ENCODE assay signal across 15 mouse cellular contexts in genomic region chr7:141195754-141196153, GRCm38 (mm10). TPM values are rescaled to one million over a fixed set of nuclear protein-coding genes. Genes with fewer than 3 reads are reported as not detected.
DNase-seq lines count a peak whose midpoint lies in the region; ATAC-seq lines count a peak whose summit lies in the region.
"Had no signal": no experiment of that assay in that cellular context is flagged by ENCODE, and none has a peak within 500 bp of the region (broad histone marks: within the 10 kb centered on the region; RNA-seq: fewer than 3 reads in every experiment).

No protein-coding gene starts in this region.

- peaks cover 51% of the 10 kb centered on the region for H3K4me1 ChIP-seq in forebrain, embryonic 10.5 days
- H3K4me1 ChIP-seq in forebrain, embryonic 14.5 days (ENCODE audit: control insufficient read depth, insufficient read depth, low read length): peaks cover 5% of the 10 kb centered on the region
- peaks cover 25% of the 10 kb centered on the region for H3K4me1 ChIP-seq in kidney, embryonic 16.5 days (ENCODE audit: insufficient read depth, low read length)
- peaks cover 32% of the 10 kb centered on the region for H3K4me1 ChIP-seq in limb, embryonic 10.5 days
- H3K4me1 ChIP-seq in midbrain, embryonic 16.5 days (ENCODE audit: control insufficient read depth, insufficient read depth, low read length): peaks cover 30% of the 10 kb centered on the region

- 98% methylated on average over 2 of the region's 2 CpGs for WGBS in forebrain, embryonic 10.5 days
- 92% methylated on average over 2 of the region's 2 CpGs for WGBS in forebrain, embryonic 14.5 days
- WGBS in kidney, embryonic 16.5 days: 89% methylated on average over 2 of the region's 2 CpGs
- 93% methylated on average over 2 of the region's 2 CpGs for WGBS in limb, embryonic 10.5 days
- WGBS in midbrain, embryonic 16.5 days: 100% methylated on average over 2 of the region's 2 CpGs

- H3K9me3 ChIP-seq in forebrain, embryonic 10.5 days: no peaks in the 10 kb centered on the region
- no peaks in the 10 kb centered on the region for H3K9me3 ChIP-seq in forebrain, embryonic 14.5 days (replicated peaks; ENCODE audit: control insufficient read depth, low read length)
- H3K9me3 ChIP-seq in kidney, embryonic 16.5 days (ENCODE audit: low read length): no peaks in the 10 kb centered on the region
- H3K9me3 ChIP-seq in limb, embryonic 10.5 days (replicated peaks): no peaks in the 10 kb centered on the region
- no peaks in the 10 kb centered on the region for H3K9me3 ChIP-seq in midbrain, embryonic 16.5 days (replicated peaks; ENCODE audit: control insufficient read depth, low read length, poor library complexity, severe bottlenecking)

- no peaks in the 10 kb centered on the region for H3K27me3 ChIP-seq in forebrain, embryonic 10.5 days (ENCODE audit: poor library complexity, severe bottlenecking)
- no peaks in the 10 kb centered on the region for H3K27me3 ChIP-seq in forebrain, embryonic 14.5 days (replicated peaks; ENCODE audit: control insufficient read depth, insufficient read depth, low read length)
- no peaks in the 10 kb centered on the region for H3K27me3 ChIP-seq in kidney, embryonic 16.5 days (ENCODE audit: insufficient read depth, low read length)
- H3K27me3 ChIP-seq in limb, embryonic 10.5 days (ENCODE audit: low read depth, poor library complexity, severe bottlenecking): no peaks in the 10 kb centered on the region
- no peaks in the 10 kb centered on the region for H3K27me3 ChIP-seq in midbrain, embryonic 16.5 days (ENCODE audit: control insufficient read depth, insufficient read depth, low read depth, low read length)

- no peak for DNase-seq in forebrain, embryonic 10.5 days (ENCODE audit: extremely low spot score, low spot score)
- no peak for DNase-seq in forebrain, embryonic 14.5 days (ENCODE audit: low spot score)
- no peak for DNase-seq in kidney, postnatal 36 days
- DNase-seq in limb, embryonic 10.5 days (ENCODE audit: low spot score): no peak
- no peak for DNase-seq in gastrocnemius, adult 18-20 months (ENCODE audit: low spot score)
- no peak for DNase-seq in adrenal gland, adult 18-20 months (ENCODE audit: low spot score in 2 of 2)
- DNase-seq: cerebellum, adult 2 months; kidney, postnatal 25 days; lung, postnatal 14 days; spleen, adult 18-20 months had no signal

- peak overlapping the region; percentile 92 for H3K4me3 ChIP-seq in forebrain, embryonic 10.5 days
- no peak overlapping the region for H3K4me3 ChIP-seq in forebrain, embryonic 14.5 days (ENCODE audit: low read depth, low read length)
- H3K4me3 ChIP-seq in kidney, embryonic 16.5 days (ENCODE audit: low read length): no peak overlapping the region; the same call in 1 of the 2 replicates
- H3K4me3 ChIP-seq in limb, embryonic 10.5 days: peak overlapping the region; percentile 85; the same call in 1 of the 2 replicates
- H3K4me3 ChIP-seq in midbrain, embryonic 16.5 days (ENCODE audit: low read depth, low read length): no peak overlapping the region

- H3K27ac ChIP-seq in forebrain, embryonic 10.5 days: peak overlapping the region; percentile 94; the same call in 1 of the 2 replicates
- H3K27ac ChIP-seq in forebrain, embryonic 14.5 days (ENCODE audit: low read depth, low read length): no peak overlapping the region
- H3K27ac ChIP-seq in kidney, embryonic 16.5 days (ENCODE audit: low read length): no peak overlapping the region
- H3K27ac ChIP-seq in limb, embryonic 10.5 days: no peak overlapping the region
- no peak overlapping the region for H3K27ac ChIP-seq in midbrain, embryonic 16.5 days (ENCODE audit: low read length)

- ATAC-seq in forebrain, embryonic 14.5 days: no peak
- no peak for ATAC-seq in kidney, embryonic 16.5 days (ENCODE audit: low FRiP score, low TSS enrichment)
- no peak for ATAC-seq in midbrain, embryonic 16.5 days

- H3K4me2 ChIP-seq in forebrain, embryonic 14.5 days (ENCODE audit: low read length): no peak overlapping the region
- peak overlapping the region; percentile 97 for H3K4me2 ChIP-seq in kidney, embryonic 16.5 days (replicated peaks; ENCODE audit: low read depth, low read length)
- H3K4me2 ChIP-seq in midbrain, embryonic 16.5 days (ENCODE audit: low read length): peak overlapping the region; percentile 99

- H3K36me3 ChIP-seq in forebrain, embryonic 10.5 days (replicated peaks): peaks cover 32% of the 10 kb centered on the region
- H3K36me3 ChIP-seq in forebrain, embryonic 14.5 days (ENCODE audit: control insufficient read depth, insufficient read depth, low read length): peaks cover 14% of the 10 kb centered on the region
- H3K36me3 ChIP-seq in kidney, embryonic 16.5 days (ENCODE audit: insufficient read depth, low read length): peaks cover 15% of the 10 kb centered on the region
- peaks cover 21% of the 10 kb centered on the region for H3K36me3 ChIP-seq in limb, embryonic 10.5 days
- peaks cover 16% of the 10 kb centered on the region for H3K36me3 ChIP-seq in midbrain, embryonic 16.5 days (ENCODE audit: control insufficient read depth, insufficient read depth, low read length)

- no peak overlapping the region for H3K9ac ChIP-seq in forebrain, embryonic 14.5 days (ENCODE audit: low read length)
- H3K9ac ChIP-seq in kidney, embryonic 16.5 days (replicated peaks; ENCODE audit: low read length): no peak overlapping the region
- no peak overlapping the region for H3K9ac ChIP-seq in midbrain, embryonic 16.5 days (ENCODE audit: low read depth, low read length)

RNA-seq across cellular contexts. Expression of gene Lrrc56, which starts 1.8 kb away (rescaled TPM):
- 15.5 and 15.6 TPM in 2 replicates for polyA plus RNA-seq in forebrain, embryonic 10.5 days (2016; fragmentation: Nextera tagmentation; extraction: Ambion mirVana)
- 6.7 and 8.9 TPM in 2 replicates for polyA plus RNA-seq in forebrain, embryonic 14.5 days (2014; fragmentation: Nextera tagmentation; extraction: Ambion mirVana)
- polyA plus RNA-seq in kidney, embryonic 16.5 days (2015; fragmentation: Nextera tagmentation; extraction: Ambion mirVana): 13.5 and 15.1 TPM in 2 replicates
- 14.0 and 21.8 TPM in 2 replicates for polyA plus RNA-seq in limb, embryonic 10.5 days (2016; fragmentation: Nextera tagmentation; extraction: Ambion mirVana)
- polyA plus RNA-seq in midbrain, embryonic 16.5 days (2015; fragmentation: Nextera tagmentation; extraction: Ambion mirVana): 11.5 and 12.7 TPM in 2 replicates
- total RNA-seq in gastrocnemius, adult 18-20 months (2021): 1 to 10 TPM; 1.6 to 1.7 TPM
- 1 to 10 TPM; 3.9 to 6.9 TPM for total RNA-seq in adrenal gland, adult 18-20 months (2021)

RNA-seq across cellular contexts. Expression of gene Hras, which starts 1.9 kb away (rescaled TPM):
- polyA plus RNA-seq in forebrain, embryonic 10.5 days (2016; fragmentation: Nextera tagmentation; extraction: Ambion mirVana): 80.6 and 82.7 TPM in 2 replicates
- 70.2 and 96.3 TPM in 2 replicates for polyA plus RNA-seq in forebrain, embryonic 14.5 days (2014; fragmentation: Nextera tagmentation; extraction: Ambion mirVana)
- polyA plus RNA-seq in kidney, embryonic 16.5 days (2015; fragmentation: Nextera tagmentation; extraction: Ambion mirVana): 40.3 and 78.3 TPM in 2 replicates
- 101 and 104 TPM in 2 replicates for polyA plus RNA-seq in limb, embryonic 10.5 days (2016; fragmentation: Nextera tagmentation; extraction: Ambion mirVana)
- 139 and 144 TPM in 2 replicates for polyA plus RNA-seq in midbrain, embryonic 16.5 days (2015; fragmentation: Nextera tagmentation; extraction: Ambion mirVana)
- total RNA-seq in gastrocnemius, adult 18-20 months (2021): 100 to 1,000 TPM; 109 to 117 TPM
- total RNA-seq in adrenal gland, adult 18-20 months (2021): 10 to 100 TPM; 87.8 to 99.7 TPM

RNA-seq across cellular contexts. Expression of gene Lmntd2, which starts 18.1 kb away (rescaled TPM):
- polyA plus RNA-seq in forebrain, embryonic 10.5 days (2016; fragmentation: Nextera tagmentation; extraction: Ambion mirVana): 3.4 and 4.4 TPM in 2 replicates
- 0.94 and 0.95 TPM in 2 replicates for polyA plus RNA-seq in forebrain, embryonic 14.5 days (2014; fragmentation: Nextera tagmentation; extraction: Ambion mirVana)
- polyA plus RNA-seq in kidney, embryonic 16.5 days (2015; fragmentation: Nextera tagmentation; extraction: Ambion mirVana): 3.9 and 4.4 TPM in 2 replicates
- 3.5 and 4.5 TPM in 2 replicates for polyA plus RNA-seq in limb, embryonic 10.5 days (2016; fragmentation: Nextera tagmentation; extraction: Ambion mirVana)
- polyA plus RNA-seq in midbrain, embryonic 16.5 days (2015; fragmentation: Nextera tagmentation; extraction: Ambion mirVana): 0.23 and 0.81 TPM in 2 replicates
- not detected for total RNA-seq in gastrocnemius, adult 18-20 months (2021)
- under 1 TPM; 0.13 to 0.33 TPM for total RNA-seq in adrenal gland, adult 18-20 months (2021)
- total RNA-seq: heart, adult 8-10 months; hematopoietic stem cell, adult 5-6 weeks; MEL had no signal

RNA-seq across cellular contexts. Expression of gene Rassf7, which starts 19.9 kb away (rescaled TPM):
- polyA plus RNA-seq in forebrain, embryonic 10.5 days (2016; fragmentation: Nextera tagmentation; extraction: Ambion mirVana): 50.8 and 53.8 TPM in 2 replicates
- 23.7 and 23.8 TPM in 2 replicates for polyA plus RNA-seq in forebrain, embryonic 14.5 days (2014; fragmentation: Nextera tagmentation; extraction: Ambion mirVana)
- polyA plus RNA-seq in kidney, embryonic 16.5 days (2015; fragmentation: Nextera tagmentation; extraction: Ambion mirVana): 76.3 and 78.3 TPM in 2 replicates
- polyA plus RNA-seq in limb, embryonic 10.5 days (2016; fragmentation: Nextera tagmentation; extraction: Ambion mirVana): 44.7 and 53.5 TPM in 2 replicates
- 19.8 and 21.2 TPM in 2 replicates for polyA plus RNA-seq in midbrain, embryonic 16.5 days (2015; fragmentation: Nextera tagmentation; extraction: Ambion mirVana)
- total RNA-seq in gastrocnemius, adult 18-20 months (2021): under 1 TPM; 0.24 to 0.48 TPM
- total RNA-seq in adrenal gland, adult 18-20 months (2021): 1 to 10 TPM; 1.4 to 2.6 TPM

RNA-seq across cellular contexts. Expression of gene Rnh1, which starts 23.1 kb away (rescaled TPM):
- polyA plus RNA-seq in forebrain, embryonic 10.5 days (2016; fragmentation: Nextera tagmentation; extraction: Ambion mirVana): 64.2 and 66.6 TPM in 2 replicates
- 54.7 and 56.7 TPM in 2 replicates for polyA plus RNA-seq in forebrain, embryonic 14.5 days (2014; fragmentation: Nextera tagmentation; extraction: Ambion mirVana)
- 141 and 155 TPM in 2 replicates for polyA plus RNA-seq in kidney, embryonic 16.5 days (2015; fragmentation: Nextera tagmentation; extraction: Ambion mirVana)
- 67.7 and 85.0 TPM in 2 replicates for polyA plus RNA-seq in limb, embryonic 10.5 days (2016; fragmentation: Nextera tagmentation; extraction: Ambion mirVana)
- polyA plus RNA-seq in midbrain, embryonic 16.5 days (2015; fragmentation: Nextera tagmentation; extraction: Ambion mirVana): 35.3 and 37.8 TPM in 2 replicates
- total RNA-seq in gastrocnemius, adult 18-20 months (2021): 10 to 100 TPM; 49.3 to 52.9 TPM
- total RNA-seq in adrenal gland, adult 18-20 months (2021): 100 to 1,000 TPM; 218 to 327 TPM

Comparison
In these comparisons a context has a peak if more than half of its experiments do, and no peak if none do; other contexts are left out.
1. H3K4me3 ChIP-seq: peak in forebrain, embryonic 10.5 days (single experiment) and limb, embryonic 10.5 days (single experiment); none in forebrain, embryonic 14.5 days (single experiment), kidney, embryonic 16.5 days (single experiment) and midbrain, embryonic 16.5 days (single experiment).